Mouse (Mus musculus): ENCODE measurements at regions not wholly inside any gene's neighbourhood (a gene's known extent, or its start where the extent isn't known, plus 50 kb on each side); places are given as distances from the start of the nearest gene placed in this dataset.

- TF ChIP-seq CTCF (IDR thresholded peaks at IDR 0.05) (no peak), EP300 (IDR thresholded peaks at IDR 0.05) (no peak)
Observed at GRCm38 (mm10) chr8:35147481-35147880, 618.1 kb upstream of the Gm19410 start.
